Mouse (Mus musculus) megakaryocyte, embryonic 14.5 days (primary cell): Measurements from ENCODE around the gene Tff3. TPM values are rescaled to one million over a fixed set of nuclear protein-coding genes. Genes with fewer than 3 reads are reported as not detected.

Experiments
- H3K27me3 ChIP-seq: replicated peaks from 2 replicates; pipeline ENCODE3; 2012; ENCODE audit warnings: inconsistent platforms
- H3K36me3 ChIP-seq: replicated peaks from 2 replicates; pipeline ENCODE3; 2012; ENCODE audit warnings: low read length, inconsistent platforms, mixed read lengths
- H3K4me1 ChIP-seq: 2 replicates; pipeline ENCODE4 v1.6.1; 2012; ENCODE audit warnings: inconsistent platforms
- H3K4me3 ChIP-seq: replicated peaks from 2 replicates; pipeline ENCODE3; 2012; ENCODE audit warnings: moderate library complexity, mild to moderate bottlenecking, inconsistent platforms
- H3K9me3 ChIP-seq: 2 replicates; pipeline ENCODE4 v1.6.1; 2012; ENCODE audit warnings: inconsistent platforms
- FLI1 ChIP-seq: IDR thresholded peaks from 2 replicates; pipeline ENCODE4 v1.6.1; 2012; ENCODE audit warnings: low read length, inconsistent platforms, mixed read lengths
- GATA1 ChIP-seq: IDR thresholded peaks from 3 replicates; pipeline ENCODE4 v1.6.1; 2012; ENCODE audit warnings: mixed read lengths, low read length, inconsistent platforms, borderline replicate concordance
- polyA plus RNA-seq: library from polyadenylated mRNA; stranded (reverse); fragments of >175 nt; gene quantifications from 2 replicates; pipeline ENCODE4 v1.2.3, GENCODE M21; 2012; ENCODE audit warnings: low replicate concordance; ENCODE audit not compliant: insufficient read depth

The Tff3 gene
- polyA plus RNA-seq, 1 experiment = not detected

DNA sequence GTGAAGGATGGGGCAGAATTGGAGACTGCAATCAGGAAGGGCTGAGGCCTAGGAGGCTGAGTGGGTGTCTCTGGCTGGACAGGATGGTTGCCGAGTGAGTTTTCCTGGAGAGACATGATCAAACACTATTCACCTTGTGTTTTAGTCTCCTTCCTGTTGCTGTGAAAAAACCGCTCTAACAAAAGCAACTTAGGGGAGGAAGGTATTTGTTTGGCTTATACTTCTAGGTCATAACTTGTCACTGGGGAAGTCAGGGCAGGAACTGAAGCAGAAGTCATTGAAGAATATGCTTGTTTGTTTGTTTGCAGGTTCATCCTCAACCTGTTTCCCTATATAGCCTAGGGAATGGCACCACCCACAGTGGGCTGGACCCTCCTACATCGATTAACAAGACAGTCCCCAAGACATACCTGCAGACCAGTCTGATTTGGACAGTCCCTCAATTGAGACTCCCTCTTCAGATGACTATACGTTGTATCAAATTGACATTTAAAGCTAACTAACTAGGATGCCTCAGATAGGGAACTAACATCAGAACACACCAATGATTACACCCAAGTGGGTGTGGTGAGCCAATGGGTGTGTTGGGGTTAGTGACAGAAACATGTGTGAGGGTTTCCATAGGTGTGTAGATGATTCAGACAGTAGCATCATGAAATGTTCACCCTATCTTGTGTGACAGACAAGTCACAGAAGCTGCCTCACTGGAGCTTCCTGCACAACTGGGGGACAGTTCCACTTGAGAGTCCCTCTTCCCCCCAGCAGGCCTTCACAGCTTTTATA lies 47.0 kb downstream of the Tff3 start:
- Histone ChIP-seq H3K27me3 (no peaks in the 10 kb centered on the region), H3K9me3 (no peaks in the 10 kb centered on the region), H3K4me1 (peaks cover 97% of the 10 kb centered on the region), H3K4me3 (no peak overlapping the region), H3K36me3 (peaks cover 56% of the 10 kb centered on the region)
- no peak for TF ChIP-seq FLI1
- no peak for TF ChIP-seq GATA1

DNA sequence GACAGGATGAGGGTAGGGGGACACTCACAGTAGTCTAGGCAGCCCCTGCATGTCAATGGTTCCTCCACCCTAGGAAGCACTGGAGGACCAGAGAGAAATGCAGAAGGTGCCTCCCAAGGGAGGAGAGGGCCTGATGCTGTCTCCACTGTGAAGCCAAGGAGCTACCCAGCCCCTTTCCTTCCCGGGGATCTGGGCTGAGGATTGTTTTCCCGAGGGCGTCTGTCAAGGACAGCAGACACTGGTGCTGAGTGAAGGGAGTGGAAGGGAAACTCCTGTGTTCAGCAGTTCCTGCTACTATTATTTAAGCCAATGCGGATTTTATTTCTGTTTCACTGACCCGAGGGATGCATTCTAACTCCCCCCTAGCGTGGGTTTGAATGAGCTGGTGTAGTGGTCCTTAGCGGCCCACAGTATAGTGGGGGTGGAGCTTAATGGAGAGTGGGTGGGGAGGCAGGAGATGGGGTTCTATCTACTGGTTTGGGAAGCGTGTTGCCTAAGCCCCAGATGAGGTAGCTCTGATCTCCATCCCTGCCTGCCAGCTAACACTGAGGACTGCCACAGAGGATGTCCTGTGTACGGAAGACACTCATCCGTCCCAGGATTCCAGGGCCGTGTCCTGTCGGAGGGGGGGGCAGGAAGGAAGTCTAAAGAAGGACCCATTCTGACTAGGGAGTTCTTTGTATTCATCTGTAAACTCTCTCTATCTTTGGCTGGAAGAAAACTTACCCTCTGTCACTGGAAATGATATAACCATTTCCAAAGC lies 50.2 kb downstream of the Tff3 start:
- TF ChIP-seq FLI1 (no peak), GATA1 (no peak)
- H3K4me1 ChIP-seq = peaks cover 92% of the 10 kb centered on the region
- no peak overlapping the region for H3K4me3 ChIP-seq
- H3K36me3 ChIP-seq = peaks cover 36% of the 10 kb centered on the region
- no peaks in the 10 kb centered on the region for H3K9me3 ChIP-seq
- no peaks in the 10 kb centered on the region for H3K27me3 ChIP-seq

DNA sequence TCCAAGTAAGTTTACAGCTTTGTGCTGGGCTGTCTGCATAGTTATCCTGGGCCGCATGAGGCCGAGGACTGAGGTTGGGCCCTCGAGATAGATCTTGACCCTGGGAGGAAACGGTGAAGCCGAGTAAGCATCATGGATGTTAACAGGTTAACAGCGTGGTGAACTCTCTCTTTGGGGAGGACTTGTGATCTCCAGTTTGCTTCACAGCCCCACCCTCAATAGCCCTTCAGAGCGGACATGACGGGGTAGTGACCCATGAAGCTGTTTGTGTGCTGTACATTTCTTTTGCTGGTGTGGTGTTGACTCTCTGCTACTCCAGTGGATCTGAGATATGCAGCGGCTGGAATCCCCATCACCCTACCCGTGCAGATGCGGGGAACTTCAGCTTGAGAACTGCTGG lies 50.9 kb downstream of the Tff3 start:
- H3K4me3 ChIP-seq = no peak overlapping the region
- no peaks in the 10 kb centered on the region for H3K27me3 ChIP-seq
- no peaks in the 10 kb centered on the region for H3K9me3 ChIP-seq
- peaks cover 30% of the 10 kb centered on the region for H3K36me3 ChIP-seq
- TF ChIP-seq FLI1 (no peak), GATA1 (no peak)
- peaks cover 92% of the 10 kb centered on the region for H3K4me1 ChIP-seq

DNA sequence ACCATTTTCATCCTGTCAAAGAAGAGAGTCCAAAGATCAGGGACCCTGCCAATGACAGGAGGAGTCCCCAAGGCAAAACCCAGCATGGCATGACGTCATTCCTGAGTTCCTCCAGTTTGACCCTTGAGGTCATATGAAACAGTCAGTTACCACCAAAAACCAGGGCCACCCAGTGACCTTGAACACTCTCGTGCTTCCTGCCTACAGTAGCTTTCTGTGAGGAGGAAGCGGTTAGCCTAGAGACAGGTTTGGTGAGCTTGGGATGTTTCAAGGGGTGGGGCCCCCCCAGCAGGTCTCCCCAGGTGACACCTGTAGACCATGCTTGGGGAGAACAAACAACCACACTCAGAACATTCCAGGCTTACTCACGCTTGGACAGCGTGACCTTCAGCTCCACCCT lies 51.9 kb downstream of the Tff3 start:
- H3K4me1 ChIP-seq = peaks cover 92% of the 10 kb centered on the region
- H3K36me3 ChIP-seq = peaks cover 29% of the 10 kb centered on the region
- H3K9me3 ChIP-seq = no peaks in the 10 kb centered on the region
- no peak for TF ChIP-seq GATA1
- peaks cover under 1% of the 10 kb centered on the region for H3K27me3 ChIP-seq
- H3K4me3 ChIP-seq = no peak overlapping the region

DNA sequence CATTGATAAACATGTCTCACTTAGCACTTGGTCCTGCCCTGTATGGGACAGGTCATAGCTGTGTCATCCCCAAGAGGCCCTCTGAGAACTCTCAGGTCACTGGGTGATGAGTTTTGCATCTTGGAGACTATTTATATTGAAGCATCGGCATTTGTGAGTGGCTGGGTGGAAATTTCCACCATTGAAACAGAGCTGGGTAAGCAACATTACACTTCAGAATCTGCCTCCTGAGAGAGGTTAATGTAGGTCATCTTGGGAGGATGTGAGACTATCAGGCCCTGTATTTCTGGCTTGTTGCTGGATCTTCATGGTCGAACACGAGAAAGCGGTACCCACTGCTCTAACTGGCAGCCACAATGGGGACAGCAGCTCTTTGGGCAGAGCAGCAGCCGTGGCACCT lies 54.0 kb downstream of the Tff3 start:
- H3K9me3 ChIP-seq = no peaks in the 10 kb centered on the region
- H3K4me3 ChIP-seq = peak overlapping the region; percentile 81
- peaks cover 20% of the 10 kb centered on the region for H3K36me3 ChIP-seq
- TF ChIP-seq FLI1 = no peak
- TF ChIP-seq GATA1 = no peak
- peaks cover 94% of the 10 kb centered on the region for H3K4me1 ChIP-seq
- H3K27me3 ChIP-seq = peaks cover 3% of the 10 kb centered on the region

Other genes starting within 250 kb of the Tff3 start
- not detected in 2 replicates for gene Glp1r, start 227.8 kb downstream of the Tff3 start, polyA plus RNA-seq
- gene Umodl1, start 175.0 kb downstream of the Tff3 start, polyA plus RNA-seq = 0.03 TPM in 1 of 2 replicates, not detected in the other
- 5.5 and 7.8 TPM in 2 replicates for gene Abcg1, start 72.0 kb downstream of the Tff3 start, polyA plus RNA-seq
- not detected in 2 replicates for gene Tff2, start 14.6 kb upstream of the Tff3 start, polyA plus RNA-seq
- gene Tff1, start 35.6 kb upstream of the Tff3 start, polyA plus RNA-seq = not detected in 2 replicates
- gene Tmprss3, start 69.3 kb upstream of the Tff3 start, polyA plus RNA-seq = 0.10 TPM in 1 of 2 replicates, not detected in the other
- 45.2 and 56.2 TPM in 2 replicates for gene Ubash3a, start 78.2 kb upstream of the Tff3 start, polyA plus RNA-seq
- 0.12 TPM in 1 of 2 replicates, not detected in the other for gene Rsph1, start 147.7 kb upstream of the Tff3 start, polyA plus RNA-seq
- gene Slc37a1, start 157.1 kb upstream of the Tff3 start, polyA plus RNA-seq = 3.4 and 4.1 TPM in 2 replicates